Mouse (Mus musculus) testis, adult 2 months (tissue): ENCODE measurements around the gene Tmem182.

Experiments used
- CTCF ChIP-seq: fragments of 200-500 bp; IDR thresholded peaks from 2 replicates; pipeline ENCODE4 v1.5.1; 2012; ENCODE audit warnings: low read depth, mild to moderate bottlenecking, inconsistent platforms, low read length, moderate library complexity; ENCODE audit not compliant: control insufficient read depth, insufficient read depth, insufficient replicate concordance
- POLR2A ChIP-seq: fragments of 200-500 bp; IDR thresholded peaks from 2 replicates; pipeline ENCODE4 v1.6.1; 2012; ENCODE audit warnings: low read depth, mild to moderate bottlenecking, inconsistent platforms, low read length, moderate library complexity; ENCODE audit not compliant: control insufficient read depth

DNA sequence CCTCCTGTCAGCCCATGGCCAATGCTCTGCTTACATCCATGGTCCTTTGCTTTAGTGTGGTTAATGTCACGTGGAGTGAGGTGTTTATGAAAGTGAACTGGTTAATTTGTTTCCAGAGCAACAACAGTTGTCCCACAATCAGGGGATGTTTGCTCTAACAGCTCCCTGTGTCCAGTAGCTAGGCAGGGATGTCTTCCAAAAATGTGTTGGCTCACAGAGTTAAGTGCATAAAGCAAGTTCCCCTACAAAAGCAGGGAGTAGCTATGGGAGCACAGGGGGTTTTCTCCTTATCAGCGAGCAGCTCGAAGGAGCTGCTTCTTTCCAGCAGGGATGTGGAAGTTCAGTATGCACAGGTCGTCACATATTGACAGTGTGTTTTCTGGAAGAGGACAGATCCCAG lies 19.1 kb downstream of the Tmem182 start:
- TF ChIP-seq CTCF (no peak), POLR2A (no peak)
